Mouse (Mus musculus): ENCODE measurements around the gene Mtg1. TPM values are rescaled to one million over a fixed set of nuclear protein-coding genes. Genes with fewer than 3 reads are reported as not detected.
A peak's percentile ranks its signal among the peaks of the same experiment; 100 is the strongest.

The Mtg1 gene
- polyA plus RNA-seq (2012; rRNA removed): 33.9 and 41.5 TPM in 2 replicates

DNA sequence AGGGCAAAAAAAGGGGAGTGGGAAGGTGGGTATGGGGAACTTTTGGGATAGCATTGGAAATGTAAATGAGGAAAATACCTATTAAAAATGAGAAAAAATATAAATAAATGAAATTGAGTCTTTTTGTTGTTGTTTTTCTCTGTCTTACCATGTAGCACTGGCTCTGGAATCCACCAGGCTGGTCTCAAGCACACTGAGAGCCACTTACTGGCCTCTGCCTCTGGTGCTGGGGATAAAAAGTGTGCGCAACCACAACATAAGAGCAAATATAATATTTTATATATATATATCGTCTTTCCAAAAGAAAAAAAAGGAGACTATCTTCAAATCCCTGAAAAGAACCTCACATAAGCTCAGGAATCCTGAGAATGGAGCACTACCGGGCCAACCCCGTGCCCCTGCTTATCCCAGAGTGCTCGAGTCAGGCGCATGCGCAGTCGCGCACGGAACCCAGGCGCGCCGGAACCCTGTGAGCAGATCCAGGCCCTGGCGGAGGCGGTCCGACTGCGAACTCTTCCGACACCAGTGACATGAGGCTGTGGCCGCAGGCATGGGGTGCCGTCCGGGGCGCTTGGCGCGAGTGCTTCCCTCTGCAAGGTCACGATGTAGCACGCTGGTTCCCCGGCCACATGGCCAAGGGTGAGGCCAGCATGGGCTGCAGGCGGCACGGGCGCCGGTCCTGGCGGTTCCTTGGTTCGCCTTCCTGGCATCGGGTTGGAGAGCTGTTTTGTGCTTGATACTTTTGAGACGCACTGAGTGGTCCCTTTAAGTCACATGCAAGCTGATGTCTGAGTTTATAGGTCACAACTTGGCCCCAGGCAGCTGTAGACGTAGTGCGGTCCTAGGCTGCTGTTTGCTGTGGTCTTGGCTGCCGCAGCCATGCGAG lies at the start of gene Mtg1:
Mtg1 (plus strand) TSS at position 430 of the 886 bp plus-strand sequence.
- DNase-seq (ENCODE audit: low read depth): peak; percentile 96
- TF ChIP-seq CTCF (IDR thresholded peaks at IDR 0.05; ENCODE audit: borderline replicate concordance, extremely low read depth, insufficient read depth, insufficient read length): no peak
- peak; percentile 61; the same call in 1 of the 2 replicates for TF ChIP-seq POLR2A (IDR thresholded peaks at IDR 0.05; ENCODE audit: borderline replicate concordance, extremely low read depth, insufficient read depth, insufficient read length, poor library complexity, severe bottlenecking)

DNA sequence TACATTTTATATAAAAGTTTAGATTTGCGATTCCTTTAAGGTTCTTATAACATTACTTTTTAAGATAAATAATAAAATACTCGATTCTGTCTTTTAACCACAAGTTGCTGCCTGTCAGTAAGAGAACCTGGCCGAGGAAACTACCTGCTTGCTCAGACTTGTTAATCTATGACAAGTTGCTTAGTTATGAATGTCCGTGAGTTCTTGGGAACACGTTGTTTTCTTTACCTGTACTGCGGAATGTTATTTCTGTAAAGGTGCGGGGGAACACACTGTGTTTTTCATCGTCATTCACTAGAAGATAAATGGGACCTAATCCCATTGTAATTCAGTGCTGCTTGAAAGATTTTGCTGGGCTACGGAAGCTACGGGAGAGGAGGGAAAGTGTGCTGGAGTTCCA lies 46.8 kb upstream of the Mtg1 start:
- TF ChIP-seq CTCF (IDR thresholded peaks at IDR 0.05; ENCODE audit: borderline replicate concordance, extremely low read depth, insufficient read depth, insufficient read length) (no peak), POLR2A (IDR thresholded peaks at IDR 0.05; ENCODE audit: borderline replicate concordance, extremely low read depth, insufficient read depth, insufficient read length, poor library complexity, severe bottlenecking) (no peak)
- DNase-seq (ENCODE audit: low read depth): no peak

DNA sequence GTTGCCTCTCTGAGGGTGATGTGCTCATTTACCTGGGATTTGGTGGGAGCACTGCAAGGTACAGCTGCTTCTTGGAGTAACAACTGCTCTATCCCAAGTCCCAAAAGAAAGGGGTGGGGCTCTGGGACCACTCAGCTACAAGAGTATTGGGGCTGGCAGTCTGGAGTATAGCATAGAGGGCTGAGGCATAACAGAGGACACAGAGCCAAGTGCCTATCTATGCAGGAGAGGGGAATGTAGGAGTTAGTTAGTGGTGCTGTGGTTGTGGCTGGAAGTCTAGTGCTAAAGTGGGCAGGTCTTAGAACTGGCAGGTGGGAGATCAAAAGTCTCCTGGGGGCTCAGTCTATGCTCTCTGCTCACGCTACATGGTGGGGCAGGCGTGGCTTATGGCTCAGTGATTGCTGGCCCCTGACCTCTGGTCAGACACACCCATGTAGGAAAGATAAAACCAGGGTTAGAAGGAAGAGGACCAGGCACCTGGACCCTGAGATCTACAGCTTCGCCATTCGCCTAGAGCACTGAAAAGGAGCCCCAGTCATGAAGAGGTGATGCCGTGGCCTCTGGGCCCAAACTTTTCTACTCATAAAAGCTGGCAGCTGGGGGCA lies 44.3 kb upstream of the Mtg1 start, which contains the start of gene Prap1:
Prap1 (plus strand) TSS at position 472 of the 605 bp plus-strand sequence.
- no peak for TF ChIP-seq CTCF (IDR thresholded peaks at IDR 0.05; ENCODE audit: borderline replicate concordance, extremely low read depth, insufficient read depth, insufficient read length)
- TF ChIP-seq POLR2A (IDR thresholded peaks at IDR 0.05; ENCODE audit: borderline replicate concordance, extremely low read depth, insufficient read depth, insufficient read length, poor library complexity, severe bottlenecking): no peak
- no peak for DNase-seq (ENCODE audit: low read depth)

DNA sequence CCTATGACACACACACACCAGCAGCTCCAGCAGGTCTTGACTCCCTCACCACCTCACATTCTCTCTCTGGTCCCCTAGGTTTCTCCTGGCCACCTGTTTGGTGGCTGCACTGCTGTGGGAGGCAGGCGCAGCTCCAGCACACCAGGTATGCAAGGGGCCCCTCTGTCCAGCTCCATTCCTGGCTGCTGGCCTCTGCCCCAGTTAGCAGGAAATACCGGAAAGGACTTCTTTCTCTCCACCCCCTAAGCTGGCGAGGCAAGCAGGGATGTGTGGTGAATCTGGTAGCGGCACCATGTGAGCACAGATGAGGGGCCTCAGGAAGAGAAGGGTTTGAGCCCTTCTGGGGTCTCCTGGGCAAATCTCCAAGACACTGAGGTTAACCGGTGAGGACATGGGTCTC lies 42.4 kb upstream of the Mtg1 start:
- TF ChIP-seq POLR2A (IDR thresholded peaks at IDR 0.05; ENCODE audit: borderline replicate concordance, extremely low read depth, insufficient read depth, insufficient read length, poor library complexity, severe bottlenecking): no peak
- no peak for TF ChIP-seq CTCF (IDR thresholded peaks at IDR 0.05; ENCODE audit: borderline replicate concordance, extremely low read depth, insufficient read depth, insufficient read length)
- no peak for DNase-seq (ENCODE audit: low read depth)

DNA sequence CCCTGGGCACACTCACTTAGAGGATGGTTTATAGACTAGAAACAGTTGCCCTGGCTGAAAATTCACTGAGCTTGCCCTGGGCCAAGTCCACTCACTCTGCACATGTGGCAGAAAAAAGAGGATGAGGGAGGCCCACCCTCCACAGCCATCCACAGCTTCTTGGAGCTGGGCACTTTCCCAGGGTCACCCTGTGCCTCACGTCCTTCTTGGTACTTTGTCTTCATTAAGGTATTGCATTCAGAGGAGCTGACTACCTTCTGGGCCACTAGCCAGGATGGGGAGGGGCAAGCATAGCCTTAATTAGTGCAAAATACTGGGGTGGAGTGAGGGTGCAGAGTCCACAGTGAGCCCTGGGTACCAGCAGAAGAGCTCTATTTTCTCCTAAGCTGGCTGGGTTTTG lies 41.8 kb upstream of the Mtg1 start:
- TF ChIP-seq CTCF (IDR thresholded peaks at IDR 0.05; ENCODE audit: borderline replicate concordance, extremely low read depth, insufficient read depth, insufficient read length) (no peak), POLR2A (IDR thresholded peaks at IDR 0.05; ENCODE audit: borderline replicate concordance, extremely low read depth, insufficient read depth, insufficient read length, poor library complexity, severe bottlenecking) (no peak)

DNA sequence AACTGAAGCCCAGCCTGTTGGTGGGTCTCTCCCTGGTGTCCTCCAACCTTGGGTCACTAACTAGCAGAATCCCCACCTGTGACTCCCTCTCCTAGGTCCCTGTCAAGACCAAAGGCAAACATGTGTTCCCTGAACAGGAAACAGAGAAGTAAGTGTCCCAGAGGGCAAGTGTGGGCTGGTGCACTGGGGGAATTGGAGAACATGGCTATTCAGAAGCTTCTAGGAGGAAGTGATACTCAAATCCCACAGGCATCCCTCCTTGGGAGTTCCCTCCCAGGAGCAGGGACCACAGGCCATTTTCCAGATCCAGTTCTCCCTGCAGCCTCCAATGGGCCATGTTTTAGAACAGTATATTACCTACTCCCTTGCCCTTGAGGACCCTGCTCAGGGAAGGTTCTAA lies 41.3 kb upstream of the Mtg1 start:
- DNase-seq (ENCODE audit: low read depth): no peak
- TF ChIP-seq POLR2A (IDR thresholded peaks at IDR 0.05; ENCODE audit: borderline replicate concordance, extremely low read depth, insufficient read depth, insufficient read length, poor library complexity, severe bottlenecking) (no peak), CTCF (IDR thresholded peaks at IDR 0.05; ENCODE audit: borderline replicate concordance, extremely low read depth, insufficient read depth, insufficient read length) (no peak)

More for the DNA sequence above, 41.8 kb upstream of the Mtg1 start:
- peak; percentile 31 for DNase-seq (ENCODE audit: low read depth)

DNA sequence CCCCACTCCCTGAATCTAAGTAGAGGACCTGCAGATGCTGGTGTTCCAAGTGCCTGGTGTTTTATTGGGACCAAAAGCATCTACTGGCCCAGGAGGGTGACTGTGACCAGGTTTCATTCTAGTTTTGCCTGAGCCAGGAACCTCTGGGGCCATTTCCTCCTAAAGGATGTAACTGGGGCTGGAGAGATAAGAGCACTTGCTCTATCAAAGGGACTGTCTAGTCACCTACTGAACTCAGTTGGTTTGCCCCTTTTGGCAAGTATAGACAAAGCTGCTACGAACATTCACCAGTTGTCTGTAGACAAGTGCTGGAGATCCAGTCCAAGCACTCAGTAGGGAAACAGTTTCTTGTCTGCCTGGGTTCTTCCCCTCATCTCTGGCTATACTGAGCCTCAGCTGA lies 38.9 kb upstream of the Mtg1 start:
- TF ChIP-seq POLR2A (IDR thresholded peaks at IDR 0.05; ENCODE audit: borderline replicate concordance, extremely low read depth, insufficient read depth, insufficient read length, poor library complexity, severe bottlenecking) (no peak), CTCF (IDR thresholded peaks at IDR 0.05; ENCODE audit: borderline replicate concordance, extremely low read depth, insufficient read depth, insufficient read length) (no peak)
- no peak for DNase-seq (ENCODE audit: low read depth)

DNA sequence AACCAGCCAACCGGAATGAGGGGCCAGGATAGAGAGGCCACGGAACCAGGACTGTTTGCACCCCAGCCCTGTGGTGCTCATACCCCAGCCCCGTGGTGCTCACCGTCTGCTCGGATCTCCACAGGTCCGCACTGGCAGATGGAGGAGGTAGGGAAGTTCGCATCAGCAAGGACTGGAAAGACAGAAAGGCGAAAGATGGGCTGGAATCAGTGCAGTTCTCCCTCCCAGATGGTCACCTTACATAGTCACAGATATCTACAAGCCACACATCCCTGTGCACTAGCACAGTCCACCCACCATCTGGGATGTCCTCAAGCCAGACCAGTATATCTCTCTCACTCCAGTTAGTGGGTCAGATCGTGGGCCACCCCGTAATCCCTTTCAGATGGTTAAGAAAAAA lies 35.9 kb upstream of the Mtg1 start:
- no peak for DNase-seq (ENCODE audit: low read depth)
- TF ChIP-seq CTCF (IDR thresholded peaks at IDR 0.05; ENCODE audit: borderline replicate concordance, extremely low read depth, insufficient read depth, insufficient read length) (no peak), POLR2A (IDR thresholded peaks at IDR 0.05; ENCODE audit: borderline replicate concordance, extremely low read depth, insufficient read depth, insufficient read length, poor library complexity, severe bottlenecking) (no peak)

DNA sequence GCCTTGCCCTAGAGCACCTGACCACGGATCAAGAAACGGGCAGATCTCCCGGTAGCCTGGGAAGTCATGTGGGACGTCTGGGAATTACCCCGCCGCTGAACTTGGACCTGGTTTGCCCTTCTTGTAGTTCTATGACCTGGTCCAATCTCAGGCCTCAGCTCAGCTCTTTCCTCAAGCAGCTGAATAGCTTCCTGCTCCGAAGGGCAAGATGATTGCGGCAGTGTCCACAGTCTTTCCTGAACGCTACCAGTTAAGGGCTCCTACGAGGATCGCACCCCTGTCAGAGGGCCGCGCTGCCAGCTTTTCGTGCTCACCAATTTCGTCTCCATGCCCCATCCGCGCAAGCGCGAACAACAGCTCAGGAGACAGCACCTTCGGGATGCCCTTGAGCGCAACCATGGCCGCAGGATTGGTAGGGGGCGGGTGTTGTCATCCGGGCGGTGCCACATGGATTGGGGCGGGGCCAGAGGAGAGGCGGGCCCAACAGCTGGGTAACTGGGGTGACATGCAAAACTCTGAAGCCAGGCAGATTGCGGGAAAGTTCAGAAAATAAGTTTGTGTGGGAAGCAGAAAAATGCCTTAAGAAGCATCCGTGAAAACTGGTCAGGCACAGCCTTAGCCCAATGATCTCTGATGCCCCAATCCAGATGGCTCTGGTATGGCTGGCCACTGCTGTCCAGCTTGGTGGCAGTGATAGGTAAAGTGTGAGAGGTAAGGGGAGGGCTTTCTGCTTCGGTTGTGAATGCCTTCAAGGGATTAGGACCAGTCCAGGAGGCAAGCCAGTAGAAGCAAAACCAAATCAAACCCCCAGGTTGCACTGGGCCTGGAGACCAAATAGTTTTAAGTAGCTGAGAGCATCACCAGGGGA lies 35.1 kb upstream of the Mtg1 start, which contains the start of gene Fuom:
Fuom (minus strand) TSS at position 449 of the 868 bp plus-strand sequence.
- no peak for TF ChIP-seq CTCF (IDR thresholded peaks at IDR 0.05; ENCODE audit: borderline replicate concordance, extremely low read depth, insufficient read depth, insufficient read length)
- TF ChIP-seq POLR2A (IDR thresholded peaks at IDR 0.05; ENCODE audit: borderline replicate concordance, extremely low read depth, insufficient read depth, insufficient read length, poor library complexity, severe bottlenecking): no peak; the same call in 1 of the 2 replicates

DNA sequence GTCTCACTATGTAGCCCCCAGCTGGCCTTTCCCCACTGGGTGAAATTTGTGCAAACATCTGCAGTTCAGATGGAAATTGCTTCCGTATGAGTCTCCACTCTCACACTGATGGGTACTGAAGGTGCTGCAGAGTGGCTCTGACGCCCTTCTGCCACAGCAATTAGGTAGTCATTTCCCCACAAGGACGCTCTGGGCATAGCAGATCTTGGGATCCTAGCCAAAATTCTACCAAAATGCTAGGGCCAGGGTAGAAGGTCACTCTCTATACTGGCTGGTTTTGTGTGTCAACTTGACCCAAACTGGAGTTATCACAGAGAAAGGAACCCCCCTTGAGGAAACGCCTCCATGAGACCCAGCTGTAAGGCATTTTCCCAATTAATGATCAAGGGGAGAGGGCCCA lies 33.4 kb upstream of the Mtg1 start:
- no peak for DNase-seq (ENCODE audit: low read depth)
- TF ChIP-seq POLR2A (IDR thresholded peaks at IDR 0.05; ENCODE audit: borderline replicate concordance, extremely low read depth, insufficient read depth, insufficient read length, poor library complexity, severe bottlenecking): no peak
- TF ChIP-seq CTCF (IDR thresholded peaks at IDR 0.05; ENCODE audit: borderline replicate concordance, extremely low read depth, insufficient read depth, insufficient read length): no peak

More for the DNA sequence above, 35.1 kb upstream of the Mtg1 start, which contains the start of gene Fuom:
- DNase-seq (ENCODE audit: low read depth): peak; percentile 86
